Mouse (Mus musculus): ENCODE results near the gene Ska3. TPM values are rescaled to one million over a fixed set of nuclear protein-coding genes. Genes with fewer than 3 reads are reported as not detected.
"Not testable (repeated sequence)": the region's sequence is repeated elsewhere in the genome, so short reads cannot be mapped to it uniquely, and the experiment has no call there.

Gene Ska3
- polyA plus RNA-seq (2016; fragmentation: Nextera tagmentation; extraction: Ambion mirVana): 29.8 and 30.3 TPM in 2 replicates

DNA sequence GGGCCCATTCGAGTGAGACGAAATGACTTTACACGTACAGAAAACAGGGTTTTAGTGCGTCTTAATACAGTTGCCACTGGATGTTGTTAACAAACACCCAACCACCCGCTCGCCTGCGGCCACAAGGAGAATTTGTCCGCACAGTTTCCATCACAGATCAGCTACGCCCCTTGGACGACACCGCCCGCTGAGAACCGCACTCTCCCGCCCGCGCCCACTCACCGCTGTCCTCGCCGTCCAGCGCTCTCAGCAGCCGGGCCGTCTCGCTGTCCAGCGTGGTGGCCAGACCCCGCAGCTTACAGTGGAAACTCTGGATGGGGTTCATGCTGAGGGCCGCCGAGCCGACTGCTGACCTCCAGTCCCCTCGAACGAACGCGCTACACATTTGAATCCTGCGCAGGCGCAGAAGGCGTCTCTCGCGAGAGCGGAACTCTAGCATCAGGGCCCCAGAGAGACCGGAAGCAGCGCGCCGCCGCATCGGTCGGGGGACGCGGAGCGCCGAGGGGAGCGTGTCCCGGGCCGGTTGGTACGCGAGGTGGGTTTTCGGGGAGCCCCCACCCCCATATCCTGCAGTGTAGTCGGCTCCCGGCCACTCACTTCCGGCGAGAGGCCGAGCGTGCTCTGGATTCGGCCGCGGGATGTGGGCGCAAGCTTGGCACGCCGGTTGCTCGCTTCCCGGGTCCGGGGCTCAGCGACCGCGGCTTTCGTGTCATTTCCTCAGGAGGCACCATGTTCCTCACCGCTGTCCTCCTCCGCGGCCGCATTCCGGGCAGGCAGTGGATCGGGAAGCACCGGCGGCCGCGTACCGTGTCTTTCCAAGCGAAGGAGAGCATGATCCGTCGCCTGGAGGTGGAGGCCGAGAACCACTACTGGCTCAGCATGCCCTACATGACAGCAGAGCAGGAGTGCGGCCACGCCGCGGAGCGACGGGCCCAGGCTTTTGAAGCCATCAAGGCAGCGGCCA lies at the start of gene Ska3, which contains the start of gene Mrpl57:
Ska3 (minus strand) TSS at position 398 of the 964 bp plus-strand sequence.
Mrpl57 (plus strand) TSS at position 447 of the 964 bp plus-strand sequence.
- Histone ChIP-seq H3K36me3 (peaks cover 16% of the 10 kb centered on the region), H3K4me1 (peaks cover 10% of the 10 kb centered on the region), H3K4me2 (replicated peaks) (peak within 1 kb of the TSS; percentile 77), H3K9me3 (no peaks in the 10 kb centered on the region), H3K27me3 (replicated peaks) (no peaks in the 10 kb centered on the region), H3K9ac (peak within 1 kb of the TSS; percentile 88), H3K4me3 (peak within 1 kb of the TSS; percentile 83), H3K27ac (peak within 1 kb of the TSS; percentile 71)
- under 1% methylated on average over 96 of the region's 96 CpGs for WGBS
- ATAC-seq (ENCODE audit: low FRiP score, low read depth): peak; percentile 98

DNA sequence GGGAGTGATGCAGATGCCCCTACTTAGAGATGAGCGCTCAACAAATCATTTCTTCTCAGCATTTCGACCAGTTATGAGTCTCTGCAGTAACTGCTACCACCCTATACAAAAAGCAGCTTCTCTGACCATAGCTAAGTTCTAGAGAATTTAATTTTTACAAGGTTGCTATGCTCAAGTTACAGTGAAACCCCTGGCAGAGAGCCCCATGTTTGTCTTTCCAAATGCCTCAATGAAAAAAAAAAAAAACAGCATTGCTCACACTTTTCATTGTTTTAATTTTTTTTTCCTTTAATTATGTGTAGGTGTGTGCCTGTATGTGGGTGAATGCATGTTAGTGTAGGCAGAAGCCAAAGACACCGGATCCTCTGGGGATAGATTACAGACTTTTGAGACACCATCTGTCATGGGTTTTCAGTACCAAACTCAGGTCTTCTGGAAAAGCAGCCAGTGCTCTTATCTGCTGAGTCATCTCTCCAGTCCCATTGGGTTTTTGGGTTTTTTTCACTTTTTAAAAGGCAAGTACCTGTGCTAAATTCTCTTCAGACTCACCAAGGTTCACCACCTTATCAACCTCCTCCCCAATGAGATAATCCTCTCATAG lies 40.8 kb upstream of the Ska3 start:
- no peak for ATAC-seq (ENCODE audit: low FRiP score, low read depth)
- H3K9me3 ChIP-seq: no peaks in the 10 kb centered on the region
- H3K36me3 ChIP-seq: peaks cover 37% of the 10 kb centered on the region
- H3K27ac ChIP-seq: no peak overlapping the region
- no peak overlapping the region for H3K4me3 ChIP-seq
- no peak overlapping the region for H3K9ac ChIP-seq
- no peaks in the 10 kb centered on the region for H3K27me3 ChIP-seq (replicated peaks)
- 96% methylated on average over 3 of the region's 3 CpGs for WGBS
- H3K4me1 ChIP-seq: no peaks in the 10 kb centered on the region
- no peak overlapping the region for H3K4me2 ChIP-seq (replicated peaks)

DNA sequence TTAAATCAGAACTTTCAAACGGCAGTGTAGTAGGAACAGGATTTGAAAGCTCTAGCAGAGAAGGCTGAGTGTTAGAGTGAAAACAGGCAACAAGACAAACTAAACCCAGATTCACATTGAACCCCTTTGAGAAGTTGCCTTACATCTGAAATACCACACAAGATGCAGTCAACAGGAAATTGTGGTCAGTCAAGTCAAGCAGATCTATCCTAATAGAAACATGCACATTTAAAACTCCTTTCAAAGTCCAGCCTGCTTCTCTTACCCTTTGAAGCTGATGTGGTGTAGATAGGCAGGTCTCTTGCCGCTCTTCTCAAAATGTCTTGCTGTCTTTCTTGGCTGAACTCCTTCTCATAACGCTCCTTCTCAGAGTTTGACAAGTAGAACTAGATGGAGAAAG lies 39.3 kb upstream of the Ska3 start:
- Histone ChIP-seq H3K9ac (no peak overlapping the region), H3K4me3 (no peak overlapping the region), H3K4me1 (no peaks in the 10 kb centered on the region), H3K9me3 (no peaks in the 10 kb centered on the region), H3K4me2 (replicated peaks) (no peak overlapping the region), H3K36me3 (peaks cover 37% of the 10 kb centered on the region), H3K27ac (no peak overlapping the region), H3K27me3 (replicated peaks) (no peaks in the 10 kb centered on the region)
- 96% methylated on average over 3 of the region's 3 CpGs for WGBS
- ATAC-seq (ENCODE audit: low FRiP score, low read depth): no peak

DNA sequence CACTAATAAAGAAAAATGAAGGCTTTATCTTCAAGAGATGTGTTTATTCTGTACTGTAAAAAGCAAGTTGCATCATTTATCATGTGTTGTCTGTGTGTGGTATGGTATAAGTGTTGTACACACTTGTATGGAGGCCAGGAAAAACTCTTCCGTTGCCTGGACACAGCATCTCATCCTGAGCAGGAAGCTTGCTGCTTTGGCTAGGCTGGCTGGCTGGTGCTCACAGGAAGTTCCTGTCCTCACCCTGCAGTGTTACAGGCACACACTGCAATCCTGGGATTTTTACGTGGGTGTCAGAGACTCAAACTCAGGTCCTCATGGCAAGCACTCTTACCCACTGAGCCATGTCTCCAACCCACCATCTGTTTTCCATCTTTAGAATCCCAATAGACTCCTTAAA lies 37.1 kb upstream of the Ska3 start:
- H3K4me1 ChIP-seq: no peaks in the 10 kb centered on the region
- no peak overlapping the region for H3K4me3 ChIP-seq
- ATAC-seq (ENCODE audit: low FRiP score, low read depth): no peak
- H3K4me2 ChIP-seq (replicated peaks): no peak overlapping the region
- H3K27ac ChIP-seq: no peak overlapping the region
- 87% methylated on average over 2 of the region's 2 CpGs for WGBS
- peaks cover 32% of the 10 kb centered on the region for H3K36me3 ChIP-seq
- no peak overlapping the region for H3K9ac ChIP-seq
- no peaks in the 10 kb centered on the region for H3K9me3 ChIP-seq
- no peaks in the 10 kb centered on the region for H3K27me3 ChIP-seq (replicated peaks)

DNA sequence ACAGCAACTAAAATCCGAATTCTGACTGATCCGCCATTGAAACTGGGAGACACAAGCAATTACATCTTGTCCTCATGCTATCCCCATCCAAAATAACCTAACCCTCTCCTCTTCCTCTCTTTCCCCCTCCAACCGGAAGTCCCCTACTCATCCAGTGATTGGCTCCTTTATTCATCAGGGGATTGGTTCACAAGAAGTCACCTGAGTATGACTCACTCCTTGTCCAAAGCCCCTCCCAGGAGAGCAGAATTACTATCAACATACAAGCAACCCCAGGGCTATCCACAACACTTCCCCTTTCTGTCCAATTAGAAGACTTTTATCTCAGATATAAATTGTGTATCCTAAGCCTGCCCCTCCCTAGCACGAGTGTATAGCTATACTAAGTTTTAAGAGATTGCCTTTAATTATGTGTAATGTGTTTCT lies 36.0 kb upstream of the Ska3 start:
- Histone ChIP-seq H3K4me1 (no peaks in the 10 kb centered on the region), H3K9me3 (no peaks in the 10 kb centered on the region), H3K9ac (no peak overlapping the region), H3K27me3 (replicated peaks) (no peaks in the 10 kb centered on the region), H3K27ac (no peak overlapping the region), H3K4me2 (replicated peaks) (no peak overlapping the region), H3K4me3 (no peak overlapping the region), H3K36me3 (peaks cover 36% of the 10 kb centered on the region)
- 89% methylated on average over 4 of the region's 4 CpGs for WGBS
- no peak for ATAC-seq (ENCODE audit: low FRiP score, low read depth)

DNA sequence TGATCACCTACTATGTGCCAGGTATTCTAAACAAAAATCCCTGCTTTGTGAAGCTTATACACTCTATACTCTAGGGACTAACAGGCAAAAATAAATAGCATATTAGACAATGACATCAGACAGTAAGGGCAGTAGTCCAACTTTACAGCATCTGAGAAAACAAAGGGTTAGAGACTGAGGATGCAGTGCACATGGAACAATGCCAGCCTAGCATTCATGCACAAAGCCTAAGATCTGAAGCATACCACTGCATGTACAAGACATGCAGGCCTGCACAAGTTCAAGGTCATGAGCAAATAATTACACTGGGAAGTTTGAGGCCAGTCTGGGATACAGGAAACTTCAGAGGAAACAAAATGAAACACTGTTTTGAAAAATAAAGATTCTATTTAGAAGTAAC lies 33.5 kb upstream of the Ska3 start:
- ATAC-seq (ENCODE audit: low FRiP score, low read depth): no peak
- Histone ChIP-seq H3K36me3 (peaks cover 27% of the 10 kb centered on the region), H3K4me3 (no peak overlapping the region), H3K9me3 (no peaks in the 10 kb centered on the region), H3K27ac (no peak overlapping the region), H3K4me2 (replicated peaks) (no peak overlapping the region), H3K4me1 (no peaks in the 10 kb centered on the region), H3K9ac (no peak overlapping the region), H3K27me3 (replicated peaks) (no peaks in the 10 kb centered on the region)

DNA sequence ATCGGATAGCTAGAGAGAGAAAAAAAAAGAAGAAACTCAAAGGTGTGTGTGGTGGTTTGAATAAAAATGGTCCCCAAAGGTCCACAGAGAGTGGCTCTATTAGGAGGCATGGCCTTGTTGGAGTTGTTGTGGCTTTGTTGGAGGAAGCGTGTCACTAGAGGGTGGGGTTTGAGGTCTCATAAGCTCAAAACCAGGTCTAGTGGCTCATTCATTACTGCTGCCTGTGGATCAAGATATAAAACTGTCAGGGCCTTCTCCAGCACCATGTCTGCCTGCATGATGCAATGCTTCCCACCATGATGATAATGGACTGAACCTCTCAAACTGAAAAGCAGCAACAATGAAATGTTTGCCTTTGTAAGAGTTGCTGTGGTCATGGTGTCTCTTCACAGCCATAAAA lies 32.6 kb upstream of the Ska3 start:
- Histone ChIP-seq H3K9ac (no peak overlapping the region), H3K27ac (no peak overlapping the region), H3K36me3 (peaks cover 25% of the 10 kb centered on the region), H3K27me3 (replicated peaks) (no peaks in the 10 kb centered on the region), H3K4me2 (replicated peaks) (no peak overlapping the region), H3K9me3 (no peaks in the 10 kb centered on the region), H3K4me3 (no peak overlapping the region), H3K4me1 (no peaks in the 10 kb centered on the region)
- 93% methylated on average over 2 of the region's 2 CpGs for whole genome bisulfite sequencing
- ATAC-seq (ENCODE audit: low FRiP score, low read depth): no peak

DNA sequence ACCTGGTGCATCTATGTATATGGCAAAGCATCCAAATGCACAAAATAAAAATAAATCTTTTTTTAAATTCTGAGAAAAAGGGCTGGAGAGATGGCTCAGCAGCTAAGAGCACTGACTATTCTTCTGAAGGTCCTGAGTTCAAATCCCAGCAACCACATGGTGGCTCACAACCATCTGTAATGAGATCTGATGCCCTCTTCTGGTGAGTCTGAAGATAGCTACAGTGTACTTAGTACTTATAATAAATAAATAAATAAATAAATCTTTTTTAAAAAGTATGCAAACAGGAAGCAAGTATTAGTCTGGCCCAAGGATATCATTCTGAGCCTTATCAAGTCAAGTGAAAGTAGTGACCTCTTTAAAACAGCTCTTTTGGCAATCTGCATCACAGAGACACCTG lies 30.1 kb upstream of the Ska3 start:
- not testable (repeated sequence) for ATAC-seq (ENCODE audit: low FRiP score, low read depth); H3K4me2 ChIP-seq (replicated peaks); H3K9ac ChIP-seq; H3K27me3 ChIP-seq (replicated peaks); H3K9me3 ChIP-seq; H3K4me3 ChIP-seq; H3K27ac ChIP-seq; H3K4me1 ChIP-seq
- peaks cover 27% of the 10 kb centered on the region for H3K36me3 ChIP-seq

DNA sequence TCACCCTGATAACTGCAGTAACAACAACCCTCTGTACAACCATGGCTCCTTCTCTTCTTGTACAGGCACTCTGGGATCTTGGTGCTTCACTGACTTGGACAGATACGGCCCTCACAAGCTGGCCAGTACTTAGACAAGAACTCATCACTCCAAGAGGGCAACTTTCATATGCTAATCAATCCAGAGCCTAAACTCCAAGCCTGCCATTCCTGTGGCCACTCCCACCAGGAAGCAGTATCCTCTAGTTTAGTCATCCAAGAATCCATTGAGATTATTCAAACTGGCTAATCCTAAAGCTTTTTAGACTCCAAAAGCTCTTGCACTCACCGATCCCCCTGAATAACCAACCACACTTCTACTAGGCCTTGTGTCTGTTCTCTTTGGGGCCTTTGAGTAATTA lies 27.0 kb upstream of the Ska3 start:
- 71% methylated on average over 2 of the region's 2 CpGs for WGBS
- no peak overlapping the region for H3K9ac ChIP-seq
- no peaks in the 10 kb centered on the region for H3K27me3 ChIP-seq (replicated peaks)
- no peaks in the 10 kb centered on the region for H3K9me3 ChIP-seq
- H3K36me3 ChIP-seq: peaks cover 32% of the 10 kb centered on the region
- no peak for ATAC-seq (ENCODE audit: low FRiP score, low read depth)
- no peak overlapping the region for H3K4me2 ChIP-seq (replicated peaks)
- no peaks in the 10 kb centered on the region for H3K4me1 ChIP-seq
- no peak overlapping the region for H3K4me3 ChIP-seq
- H3K27ac ChIP-seq: no peak overlapping the region

DNA sequence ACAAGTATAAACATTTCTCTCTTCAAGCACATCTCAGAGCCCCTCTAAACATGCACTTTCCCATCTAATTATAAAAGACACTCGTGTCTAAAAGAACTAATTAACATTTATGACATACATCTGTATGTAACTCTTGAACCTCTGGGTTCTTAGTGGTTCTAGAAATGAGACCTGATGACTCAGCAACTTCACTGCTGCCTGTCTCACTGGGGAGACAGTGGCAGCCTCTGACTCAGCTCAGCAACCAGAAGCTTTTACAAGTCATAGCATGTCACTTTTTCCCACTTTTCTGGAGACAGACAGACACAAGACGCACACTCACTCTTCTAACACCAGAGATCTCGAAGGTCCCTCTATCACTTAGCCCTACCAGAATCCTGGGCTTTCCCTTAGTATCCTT lies 24.3 kb upstream of the Ska3 start:
- H3K36me3 ChIP-seq: peaks cover 32% of the 10 kb centered on the region
- ATAC-seq (ENCODE audit: low FRiP score, low read depth): no peak
- H3K27me3 ChIP-seq (replicated peaks): no peaks in the 10 kb centered on the region
- H3K4me3 ChIP-seq: no peak overlapping the region
- 94% methylated on average over 3 of the region's 3 CpGs for whole genome bisulfite sequencing
- no peak overlapping the region for H3K9ac ChIP-seq
- H3K4me1 ChIP-seq: no peaks in the 10 kb centered on the region
- no peak overlapping the region for H3K4me2 ChIP-seq (replicated peaks)
- no peaks in the 10 kb centered on the region for H3K9me3 ChIP-seq
- no peak overlapping the region for H3K27ac ChIP-seq

DNA sequence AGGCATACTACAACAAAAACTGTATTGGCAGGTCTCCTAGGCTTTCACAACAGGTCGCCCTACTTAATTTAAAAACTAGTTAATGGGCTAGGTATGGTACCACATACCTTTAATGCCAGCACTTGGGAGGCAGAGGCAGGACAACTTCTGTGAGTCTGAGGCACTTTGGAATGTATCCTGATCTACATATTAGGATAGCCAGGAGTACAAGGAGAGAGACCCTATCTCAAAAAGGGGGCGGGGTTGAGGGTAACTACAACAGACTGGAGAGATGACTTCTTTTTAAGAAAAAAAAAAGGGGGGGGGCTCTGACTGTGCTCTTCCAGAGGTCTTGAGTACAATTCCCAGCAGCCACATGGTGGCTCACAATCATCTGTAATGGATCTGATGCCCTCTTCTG lies 22.7 kb upstream of the Ska3 start:
- Histone ChIP-seq H3K9me3 (no peaks in the 10 kb centered on the region), H3K4me3 (no peak overlapping the region), H3K36me3 (peaks cover 37% of the 10 kb centered on the region), H3K27ac (no peak overlapping the region), H3K4me1 (no peaks in the 10 kb centered on the region), H3K9ac (no peak overlapping the region), H3K27me3 (replicated peaks) (no peaks in the 10 kb centered on the region), H3K4me2 (replicated peaks) (no peak overlapping the region)
- WGBS: 94% methylated on average over 2 of the region's 2 CpGs
- no peak for ATAC-seq (ENCODE audit: low FRiP score, low read depth)

DNA sequence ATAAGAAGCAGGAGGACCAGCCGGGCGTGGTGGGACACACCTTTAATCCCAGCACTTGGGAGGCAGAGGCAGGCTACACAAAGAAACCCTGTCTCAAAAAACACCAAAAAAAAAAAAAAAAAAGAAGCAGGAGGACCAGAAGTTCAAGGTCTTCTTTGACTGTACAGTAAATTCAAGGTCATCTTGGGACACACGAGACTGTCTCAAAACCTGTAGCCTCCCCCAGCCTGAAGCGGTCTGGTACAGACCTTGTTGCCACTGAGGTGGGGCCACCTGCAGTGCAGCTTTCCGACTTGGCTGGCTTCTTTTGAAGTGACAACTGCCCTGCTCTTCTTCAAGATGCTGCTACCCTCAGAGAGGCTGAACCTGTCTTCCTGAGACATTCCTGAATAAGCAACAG lies 22.1 kb upstream of the Ska3 start:
- not testable (repeated sequence) for H3K27me3 ChIP-seq (replicated peaks); H3K4me1 ChIP-seq; H3K27ac ChIP-seq; H3K4me2 ChIP-seq (replicated peaks); H3K9ac ChIP-seq; H3K9me3 ChIP-seq; ATAC-seq (ENCODE audit: low FRiP score, low read depth); H3K4me3 ChIP-seq
- WGBS: 81% methylated on average over 5 of the region's 5 CpGs
- peaks cover 37% of the 10 kb centered on the region for H3K36me3 ChIP-seq
